Mouse (Mus musculus): Measurements from ENCODE around the gene Zfp960. TPM values are rescaled to one million over a fixed set of nuclear protein-coding genes. Genes with fewer than 3 reads are reported as not detected.
"Not testable (repeated sequence)": the region's sequence is repeated elsewhere in the genome, so short reads cannot be mapped to it uniquely, and the experiment has no call there.

The Zfp960 gene
- total RNA-seq (2012; rRNA removed) (3.6 and 4.6 TPM in 2 replicates), polyA plus RNA-seq (2012; ENCODE audit: insufficient read depth in 1 of 2, insufficient read length in 2 of 2, low read depth in 1 of 2, low replicate concordance in 2 of 2, missing spikeins in 1 of 2) (100 to 1,000 TPM in 1 of 2 experiments, 1 to 10 TPM in 1; 3.0 to 884 TPM)

DNA sequence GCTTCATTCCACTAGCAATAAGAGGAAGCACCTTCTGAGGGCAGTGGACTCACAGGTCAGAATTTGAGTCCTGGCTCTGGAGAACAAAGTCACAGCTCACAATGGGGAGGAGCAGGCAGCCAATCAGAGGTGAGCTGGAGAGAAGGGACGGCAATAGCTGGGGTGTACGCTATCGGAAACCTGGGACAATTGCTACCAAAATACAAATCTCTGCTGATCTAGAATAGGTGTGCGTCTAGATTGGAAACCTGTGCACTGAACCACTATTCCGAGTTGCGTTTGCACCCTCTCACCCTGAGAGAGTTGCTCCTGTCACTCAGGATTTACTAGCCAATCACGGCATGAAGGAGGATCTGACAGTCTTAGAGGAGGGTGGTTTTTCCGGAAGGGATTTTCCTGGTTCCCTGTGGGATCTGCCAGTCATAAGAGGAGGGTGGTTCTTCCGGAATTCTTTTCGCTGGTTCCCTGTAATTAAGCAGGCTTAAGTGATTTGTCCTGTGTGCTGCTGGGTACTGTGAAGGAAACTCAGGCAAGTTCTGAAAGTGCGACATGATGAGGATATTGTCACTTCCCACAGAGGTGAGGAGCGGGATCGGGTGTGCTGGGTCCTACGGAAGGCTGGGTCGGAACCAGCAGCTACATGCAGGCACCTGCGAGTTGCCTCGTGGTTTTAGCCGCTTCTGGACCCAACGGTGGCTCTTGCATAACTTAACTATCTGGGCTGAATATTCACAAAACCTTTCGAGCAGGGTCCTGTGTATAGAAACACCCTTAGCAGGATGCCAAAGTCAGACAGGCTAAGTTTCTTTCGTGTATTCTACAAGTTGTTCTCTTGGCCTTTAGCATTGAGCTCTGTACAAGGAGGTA, at the start of gene Zfp960:
Gene Zfp960 (plus strand): TSS at position 486 of the 867 bp plus-strand sequence.
- H3K4me3 ChIP-seq (ENCODE audit: control insufficient read depth in 1 of 2, insufficient read depth in 1 of 2, low read depth in 2 of 2, low read length in 2 of 2) = peak within 1 kb of the TSS in 1 of 2 experiments; percentile 28; a peak in 1 of 4 replicates
- H3K79me2 ChIP-seq (ENCODE audit: control insufficient read depth, insufficient read depth, low read length, poor library complexity); H3K36me3 ChIP-seq (ENCODE audit: control insufficient read depth in 1 of 2, insufficient read depth in 2 of 2, low read length in 2 of 2); DNase-seq (ENCODE audit: low read depth, low spot score); H3K4me1 ChIP-seq (ENCODE audit: control insufficient read depth in 1 of 2, insufficient read depth in 2 of 2, low read length in 2 of 2); H3K27ac ChIP-seq (ENCODE audit: control insufficient read depth, low read depth, low read length); H3K9me3 ChIP-seq (replicated peaks; ENCODE audit: insufficient read depth, low read length); H3K9ac ChIP-seq (ENCODE audit: control insufficient read depth, low read depth, low read length, poor library complexity, severe bottlenecking); H3K27me3 ChIP-seq (ENCODE audit: control insufficient read depth in 1 of 2, insufficient read depth in 2 of 2, low read length in 2 of 2): not testable (repeated sequence)

DNA sequence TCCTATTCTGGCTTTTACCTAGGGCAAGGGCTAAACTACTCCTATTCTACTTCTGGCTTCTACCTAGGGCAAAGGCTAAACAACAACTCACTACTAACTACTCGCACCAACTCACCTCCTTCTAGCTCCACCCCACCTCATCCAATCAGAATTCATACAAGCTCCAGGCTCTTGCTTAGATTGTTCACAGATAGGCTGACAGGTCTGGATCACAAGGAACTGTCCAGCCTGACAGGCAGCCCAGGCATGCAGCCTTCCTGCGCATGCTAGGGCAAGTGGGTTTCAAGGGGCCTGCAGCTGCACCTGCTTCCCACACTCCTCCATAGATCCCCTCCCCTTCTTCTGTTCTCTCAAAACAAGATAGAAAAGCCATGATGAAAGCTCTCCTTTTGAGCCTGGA, 45.8 kb upstream of the Zfp960 start:
- DNase-seq (ENCODE audit: low read depth, low spot score); H3K27me3 ChIP-seq (ENCODE audit: control insufficient read depth in 1 of 2, insufficient read depth in 2 of 2, low read length in 2 of 2); H3K4me3 ChIP-seq (ENCODE audit: control insufficient read depth in 1 of 2, insufficient read depth in 1 of 2, low read depth in 2 of 2, low read length in 2 of 2); H3K4me1 ChIP-seq (ENCODE audit: control insufficient read depth in 1 of 2, insufficient read depth in 2 of 2, low read length in 2 of 2); H3K79me2 ChIP-seq (ENCODE audit: control insufficient read depth, insufficient read depth, low read length, poor library complexity); H3K27ac ChIP-seq (ENCODE audit: control insufficient read depth, low read depth, low read length); H3K36me3 ChIP-seq (ENCODE audit: control insufficient read depth in 1 of 2, insufficient read depth in 2 of 2, low read length in 2 of 2); H3K9ac ChIP-seq (ENCODE audit: control insufficient read depth, low read depth, low read length, poor library complexity, severe bottlenecking); H3K9me3 ChIP-seq (replicated peaks; ENCODE audit: insufficient read depth, low read length): not testable (repeated sequence)

DNA sequence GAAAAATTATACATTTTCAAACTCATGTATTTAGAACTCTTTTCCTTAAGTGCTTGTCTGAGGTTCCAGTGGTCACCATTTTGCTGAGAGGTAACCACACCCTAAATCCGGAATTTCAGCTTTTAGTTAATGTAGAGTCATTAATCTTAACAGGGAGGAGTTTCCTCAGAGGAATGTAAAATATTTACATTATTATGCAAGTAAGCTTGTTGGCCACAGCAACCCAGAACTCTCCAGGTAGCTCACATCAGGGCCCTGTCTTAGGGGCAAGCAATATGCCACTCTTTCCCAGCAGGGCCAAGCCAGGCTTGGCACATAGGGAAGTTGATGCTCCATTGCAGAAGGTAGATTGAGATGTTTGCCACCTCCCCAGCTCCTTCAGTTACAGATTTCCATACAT, 4.3 kb upstream of the Zfp960 start:
- H3K9me3 ChIP-seq (replicated peaks; ENCODE audit: insufficient read depth, low read length); H3K4me1 ChIP-seq (ENCODE audit: control insufficient read depth in 1 of 2, insufficient read depth in 2 of 2, low read length in 2 of 2); DNase-seq (ENCODE audit: low read depth, low spot score); H3K36me3 ChIP-seq (ENCODE audit: control insufficient read depth in 1 of 2, insufficient read depth in 2 of 2, low read length in 2 of 2); H3K9ac ChIP-seq (ENCODE audit: control insufficient read depth, low read depth, low read length, poor library complexity, severe bottlenecking); H3K27ac ChIP-seq (ENCODE audit: control insufficient read depth, low read depth, low read length); H3K27me3 ChIP-seq (ENCODE audit: control insufficient read depth in 1 of 2, insufficient read depth in 2 of 2, low read length in 2 of 2); H3K4me3 ChIP-seq (ENCODE audit: control insufficient read depth in 1 of 2, insufficient read depth in 1 of 2, low read depth in 2 of 2, low read length in 2 of 2); H3K79me2 ChIP-seq (ENCODE audit: control insufficient read depth, insufficient read depth, low read length, poor library complexity): not testable (repeated sequence)

DNA sequence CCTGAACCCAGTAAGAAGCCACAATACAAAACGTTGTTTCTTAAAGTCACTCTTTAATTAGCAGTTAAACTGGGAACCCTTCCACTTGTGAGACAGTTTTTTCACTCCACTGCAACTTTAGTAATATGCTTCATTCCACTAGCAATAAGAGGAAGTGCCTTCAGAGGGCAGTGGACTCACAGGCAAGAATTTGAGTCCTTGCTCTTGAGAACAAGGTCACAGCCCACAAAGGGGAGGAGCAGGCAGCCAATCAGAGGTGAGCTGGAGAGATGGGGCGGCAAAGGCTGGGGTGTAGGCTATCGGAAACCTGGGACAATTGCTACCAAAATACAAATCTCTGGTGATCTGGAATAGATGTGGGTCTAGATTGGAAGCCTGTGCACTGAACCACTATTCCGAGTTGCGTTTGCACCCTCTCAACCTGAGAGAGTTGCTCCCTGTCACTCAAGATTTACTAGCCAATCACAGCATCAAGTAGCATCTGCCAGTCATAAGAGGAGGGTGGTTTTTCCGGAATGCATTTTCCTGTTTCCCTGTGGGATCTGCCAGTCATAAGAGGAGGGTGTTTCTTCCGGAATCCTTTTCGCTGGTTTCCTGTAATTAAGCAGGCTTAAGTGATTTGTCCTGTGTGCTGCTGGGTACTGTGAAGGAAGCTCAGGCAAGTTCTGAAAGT, 57.1 kb downstream of the Zfp960 start, which contains the start of gene Zfp97:
Gene Zfp97 (plus strand): TSS at position 586 of the 673 bp plus-strand sequence.
- not testable (repeated sequence) for H3K27me3 ChIP-seq (ENCODE audit: control insufficient read depth in 1 of 2, insufficient read depth in 2 of 2, low read length in 2 of 2); H3K36me3 ChIP-seq (ENCODE audit: control insufficient read depth in 1 of 2, insufficient read depth in 2 of 2, low read length in 2 of 2); H3K4me3 ChIP-seq (ENCODE audit: control insufficient read depth in 1 of 2, insufficient read depth in 1 of 2, low read depth in 2 of 2, low read length in 2 of 2); H3K9ac ChIP-seq (ENCODE audit: control insufficient read depth, low read depth, low read length, poor library complexity, severe bottlenecking); DNase-seq (ENCODE audit: low read depth, low spot score); H3K27ac ChIP-seq (ENCODE audit: control insufficient read depth, low read depth, low read length); H3K9me3 ChIP-seq (replicated peaks; ENCODE audit: insufficient read depth, low read length); H3K79me2 ChIP-seq (ENCODE audit: control insufficient read depth, insufficient read depth, low read length, poor library complexity); H3K4me1 ChIP-seq (ENCODE audit: control insufficient read depth in 1 of 2, insufficient read depth in 2 of 2, low read length in 2 of 2)

Other genes with a start within 250 kb of the Zfp960 start
- 5.8 and 6.5 TPM in 2 replicates for gene Zfp97, start 57.3 kb downstream of the Zfp960 start, total RNA-seq (2012; rRNA removed)
- gene Zfp97, start 57.3 kb downstream of the Zfp960 start, polyA plus RNA-seq (2012; ENCODE audit: insufficient read depth in 1 of 2, insufficient read length in 2 of 2, low read depth in 1 of 2, low replicate concordance in 2 of 2, missing spikeins in 1 of 2) = 10 to 100 TPM in 1 of 2 experiments, 1 to 10 TPM in 1; 4.4 to 90.2 TPM